Mouse (Mus musculus): ENCODE results near the gene Pcid2. TPM values are rescaled to one million over a fixed set of nuclear protein-coding genes. Genes with fewer than 3 reads are reported as not detected.

The Pcid2 gene
- polyA plus RNA-seq, 1 experiment from 2014 or later: 52.9 TPM

GRCm38 (mm10) chr8:13028482-13028881 lies 76.8 kb downstream of the Pcid2 start:
- no peak overlapping the region for H3K4me3 ChIP-seq (ENCODE audit: low read depth, low read length)
- no peak overlapping the region for H3K4me2 ChIP-seq (ENCODE audit: low read depth)
- no peaks in the 10 kb centered on the region for H3K9me3 ChIP-seq (ENCODE audit: control insufficient read depth, low read length)
- ATAC-seq (ENCODE audit: insufficient read depth, low FRiP score, low TSS enrichment) (no peak), DNase-seq (ENCODE audit: low spot score) (no peak)
- H3K27ac ChIP-seq (ENCODE audit: low read depth, low read length): no peak overlapping the region
- 0 out of 2 replicates have a peak, but pooled peaks cover 2% of the 10 kb centered on the region for H3K4me1 ChIP-seq (ENCODE audit: control insufficient read depth, insufficient read depth, low read length)
- no peaks in the 10 kb centered on the region for H3K36me3 ChIP-seq (ENCODE audit: control insufficient read depth, insufficient read depth, low read length)
- H3K9ac ChIP-seq (ENCODE audit: low read length): no peak overlapping the region
- WGBS: 79% methylated on average over 5 of the region's 5 CpGs
- H3K27me3 ChIP-seq (ENCODE audit: control insufficient read depth, insufficient read depth, low read length): no peaks in the 10 kb centered on the region

GRCm38 (mm10) chr8:13027615-13028014 lies 77.6 kb downstream of the Pcid2 start:
- no peak for DNase-seq (ENCODE audit: low spot score)
- no peaks in the 10 kb centered on the region for H3K27me3 ChIP-seq (ENCODE audit: control insufficient read depth, insufficient read depth, low read length)
- H3K27ac ChIP-seq (ENCODE audit: low read depth, low read length): no peak overlapping the region
- no peak overlapping the region for H3K4me3 ChIP-seq (ENCODE audit: low read depth, low read length)
- no peaks in the 10 kb centered on the region for H3K36me3 ChIP-seq (ENCODE audit: control insufficient read depth, insufficient read depth, low read length)
- 86% methylated on average over 5 of the region's 5 CpGs for WGBS
- no peak for ATAC-seq (ENCODE audit: insufficient read depth, low FRiP score, low TSS enrichment)
- H3K4me2 ChIP-seq (ENCODE audit: low read depth): no peak overlapping the region
- H3K9me3 ChIP-seq (ENCODE audit: control insufficient read depth, low read length): no peaks in the 10 kb centered on the region
- H3K4me1 ChIP-seq (ENCODE audit: control insufficient read depth, insufficient read depth, low read length): 0 out of 2 replicates have a peak, but pooled peaks cover 2% of the 10 kb centered on the region
- no peak overlapping the region for H3K9ac ChIP-seq (ENCODE audit: low read length)

Small RNA genes within 50 kb of the gene (microRNA-seq; reads per million reads assigned to microRNA genes)
- gene Mir7065: not detected

Other genes with a start within 250 kb of the Pcid2 start
- gene Mcf2l, start 231.7 kb downstream of the Pcid2 start, polyA plus RNA-seq (2014; fragmentation: Nextera tagmentation; extraction: Ambion mirVana): 46.3 and 58.7 TPM in 2 replicates
- gene F7, start 79.4 kb downstream of the Pcid2 start, polyA plus RNA-seq (2014; fragmentation: Nextera tagmentation; extraction: Ambion mirVana): not detected in 2 replicates
- gene F10, start 68.2 kb downstream of the Pcid2 start, polyA plus RNA-seq (2014; fragmentation: Nextera tagmentation; extraction: Ambion mirVana): 0.69 and 0.78 TPM in 2 replicates
- gene Proz, start 44.5 kb downstream of the Pcid2 start, polyA plus RNA-seq (2014; fragmentation: Nextera tagmentation; extraction: Ambion mirVana): 0.09 and 0.18 TPM in 2 replicates
- 90.2 and 99.5 TPM in 2 replicates for gene Cul4a, start 162 bp upstream of the Pcid2 start, polyA plus RNA-seq (2014; fragmentation: Nextera tagmentation; extraction: Ambion mirVana)
- gene Lamp1, start 53.7 kb upstream of the Pcid2 start, polyA plus RNA-seq (2014; fragmentation: Nextera tagmentation; extraction: Ambion mirVana): 258 and 279 TPM in 2 replicates
- 13.5 and 13.8 TPM in 2 replicates for gene Grtp1, start 95.2 kb upstream of the Pcid2 start, polyA plus RNA-seq (2014; fragmentation: Nextera tagmentation; extraction: Ambion mirVana)
- 0.57 and 0.61 TPM in 2 replicates for gene Adprhl1, start 148.7 kb upstream of the Pcid2 start, polyA plus RNA-seq (2014; fragmentation: Nextera tagmentation; extraction: Ambion mirVana)
- 32.7 and 36.5 TPM in 2 replicates for gene Dcun1d2, start 182.7 kb upstream of the Pcid2 start, polyA plus RNA-seq (2014; fragmentation: Nextera tagmentation; extraction: Ambion mirVana)
- gene Tmco3, start 182.7 kb upstream of the Pcid2 start, polyA plus RNA-seq (2014; fragmentation: Nextera tagmentation; extraction: Ambion mirVana): 34.7 and 35.1 TPM in 2 replicates
- 191 TPM in 2 replicates for gene Tfdp1, start 233.3 kb upstream of the Pcid2 start, polyA plus RNA-seq (2014; fragmentation: Nextera tagmentation; extraction: Ambion mirVana)